Mouse (Mus musculus): ENCODE results near the gene Wipf2. TPM values are rescaled to one million over a fixed set of nuclear protein-coding genes. Genes with fewer than 3 reads are reported as not detected.
"Not testable (repeated sequence)": the region's sequence is repeated elsewhere in the genome, so short reads cannot be mapped to it uniquely, and the experiment has no call there.

The Wipf2 gene
- polyA plus RNA-seq (2011; ENCODE audit: insufficient read depth, insufficient read length, low replicate concordance, missing spikeins), result 5.9 and 11.3 TPM in 2 replicates

- H3K27ac ChIP-seq (ENCODE audit: control insufficient read depth, insufficient read depth, low read depth, low read length, poor library complexity), result peak within 1 kb of the TSS; percentile 75
- 6% methylated on average over 40 of the region's 41 CpGs for WGBS
- TF ChIP-seq CTCF (IDR thresholded peaks at IDR 0.05; ENCODE audit: control insufficient read depth, insufficient read depth, low read length) (peak; percentile 75), POLR2A (IDR thresholded peaks at IDR 0.05; ENCODE audit: borderline replicate concordance, control insufficient read depth, low read depth, low read length) (peak; percentile 59; the same call in 1 of the 2 replicates)
- H3K4me3 ChIP-seq (replicated peaks; ENCODE audit: control insufficient read depth, low read depth, low read length), result peak within 1 kb of the TSS; percentile 88
- no peaks in the 10 kb centered on the region; the same call in 1 of the 2 replicates for H3K4me1 ChIP-seq (ENCODE audit: control insufficient read depth, insufficient read depth, low read length)
These were observed at the start of gene Wipf2 for GRCm38 (mm10) chr11:98863028-98863750. Gene Wipf2, plus strand, starts transcription at chr11:98863638.

GRCm38 (mm10) chr11:98816706-98817239 is 46.7 kb upstream of the Wipf2 start:
- TF ChIP-seq POLR2A (IDR thresholded peaks at IDR 0.05; ENCODE audit: borderline replicate concordance, control insufficient read depth, low read depth, low read length) (no peak), CTCF (IDR thresholded peaks at IDR 0.05; ENCODE audit: control insufficient read depth, insufficient read depth, low read length) (no peak)
- no peak overlapping the region for H3K4me3 ChIP-seq (replicated peaks; ENCODE audit: control insufficient read depth, low read depth, low read length)
- H3K4me1 ChIP-seq (ENCODE audit: control insufficient read depth, insufficient read depth, low read length), result peaks cover 1% of the 10 kb centered on the region; the same call in 1 of the 2 replicates
- H3K27ac ChIP-seq (ENCODE audit: control insufficient read depth, insufficient read depth, low read depth, low read length, poor library complexity), result peak overlapping the region; percentile 78; the same call in 1 of the 2 replicates
- WGBS, result 21% methylated on average over 1 of the region's 1 CpGs

GRCm38 (mm10) chr11:98820968-98821367 is 42.5 kb upstream of the Wipf2 start:
- H3K27ac ChIP-seq (ENCODE audit: control insufficient read depth, insufficient read depth, low read depth, low read length, poor library complexity), result no peak overlapping the region
- no peak overlapping the region for H3K4me3 ChIP-seq (replicated peaks; ENCODE audit: control insufficient read depth, low read depth, low read length)
- TF ChIP-seq POLR2A (IDR thresholded peaks at IDR 0.05; ENCODE audit: borderline replicate concordance, control insufficient read depth, low read depth, low read length) (no peak), CTCF (IDR thresholded peaks at IDR 0.05; ENCODE audit: control insufficient read depth, insufficient read depth, low read length) (no peak)
- WGBS, result 61% methylated on average over 5 of the region's 5 CpGs
- peaks cover 1% of the 10 kb centered on the region; the same call in 1 of the 2 replicates for H3K4me1 ChIP-seq (ENCODE audit: control insufficient read depth, insufficient read depth, low read length)

GRCm38 (mm10) chr11:98826071-98826470 is 37.4 kb upstream of the Wipf2 start:
- whole genome bisulfite sequencing, result 88% methylated on average over 2 of the region's 2 CpGs
- H3K27ac ChIP-seq (ENCODE audit: control insufficient read depth, insufficient read depth, low read depth, low read length, poor library complexity); H3K4me1 ChIP-seq (ENCODE audit: control insufficient read depth, insufficient read depth, low read length); H3K4me3 ChIP-seq (replicated peaks; ENCODE audit: control insufficient read depth, low read depth, low read length): not testable (repeated sequence)

GRCm38 (mm10) chr11:98827877-98828276 is 35.6 kb upstream of the Wipf2 start:
- Histone ChIP-seq H3K27ac (ENCODE audit: control insufficient read depth, insufficient read depth, low read depth, low read length, poor library complexity) (no peak overlapping the region), H3K4me1 (ENCODE audit: control insufficient read depth, insufficient read depth, low read length) (no peaks in the 10 kb centered on the region; the same call in 1 of the 2 replicates), H3K4me3 (replicated peaks; ENCODE audit: control insufficient read depth, low read depth, low read length) (no peak overlapping the region)
- no peak for TF ChIP-seq CTCF (IDR thresholded peaks at IDR 0.05; ENCODE audit: control insufficient read depth, insufficient read depth, low read length)
- no peak for TF ChIP-seq POLR2A (IDR thresholded peaks at IDR 0.05; ENCODE audit: borderline replicate concordance, control insufficient read depth, low read depth, low read length)
- 69% methylated on average over 2 of the region's 2 CpGs for WGBS

- Histone ChIP-seq H3K27ac (ENCODE audit: control insufficient read depth, insufficient read depth, low read depth, low read length, poor library complexity) (no peak overlapping the region), H3K4me3 (replicated peaks; ENCODE audit: control insufficient read depth, low read depth, low read length) (no peak overlapping the region), H3K4me1 (ENCODE audit: control insufficient read depth, insufficient read depth, low read length) (no peaks in the 10 kb centered on the region; the same call in 1 of the 2 replicates)
- 63% methylated on average over 12 of the region's 12 CpGs for WGBS
- TF ChIP-seq CTCF (IDR thresholded peaks at IDR 0.05; ENCODE audit: control insufficient read depth, insufficient read depth, low read length) (peak; percentile 34; the same call in 1 of the 2 replicates), POLR2A (IDR thresholded peaks at IDR 0.05; ENCODE audit: borderline replicate concordance, control insufficient read depth, low read depth, low read length) (no peak)
These were observed 34.2 kb upstream of the Wipf2 start for GRCm38 (mm10) chr11:98829091-98829775.

- Histone ChIP-seq H3K27ac (ENCODE audit: control insufficient read depth, insufficient read depth, low read depth, low read length, poor library complexity) (no peak overlapping the region), H3K4me3 (replicated peaks; ENCODE audit: control insufficient read depth, low read depth, low read length) (no peak overlapping the region), H3K4me1 (ENCODE audit: control insufficient read depth, insufficient read depth, low read length) (no peaks in the 10 kb centered on the region; the same call in 1 of the 2 replicates)
- TF ChIP-seq CTCF (IDR thresholded peaks at IDR 0.05; ENCODE audit: control insufficient read depth, insufficient read depth, low read length) (no peak), POLR2A (IDR thresholded peaks at IDR 0.05; ENCODE audit: borderline replicate concordance, control insufficient read depth, low read depth, low read length) (no peak)
- WGBS, result 91% methylated on average over 4 of the region's 4 CpGs
These were observed 33.6 kb upstream of the Wipf2 start for GRCm38 (mm10) chr11:98829875-98830274.

GRCm38 (mm10) chr11:98835296-98835695 is 28.1 kb upstream of the Wipf2 start:
- no peaks in the 10 kb centered on the region; the same call in 1 of the 2 replicates for H3K4me1 ChIP-seq (ENCODE audit: control insufficient read depth, insufficient read depth, low read length)
- no peak overlapping the region for H3K4me3 ChIP-seq (replicated peaks; ENCODE audit: control insufficient read depth, low read depth, low read length)
- H3K27ac ChIP-seq (ENCODE audit: control insufficient read depth, insufficient read depth, low read depth, low read length, poor library complexity), result no peak overlapping the region
- WGBS, result 82% methylated on average over 5 of the region's 5 CpGs
- TF ChIP-seq CTCF (IDR thresholded peaks at IDR 0.05; ENCODE audit: control insufficient read depth, insufficient read depth, low read length), result no peak
- TF ChIP-seq POLR2A (IDR thresholded peaks at IDR 0.05; ENCODE audit: borderline replicate concordance, control insufficient read depth, low read depth, low read length), result no peak
